Comparison of ENCODE assay signal across 8 mouse cellular contexts in genomic region chr17:8340407-8341359, GRCm38 (mm10). TPM values are rescaled to one million over a fixed set of nuclear protein-coding genes. Genes with fewer than 3 reads are reported as not detected.
DNase-seq lines count a peak whose midpoint lies in the region; ATAC-seq and TF ChIP-seq lines count a peak whose summit lies in the region.

No protein-coding gene starts in this region.

- peaks cover 2% of the 10 kb centered on the region; the same call in 1 of the 2 replicates for H3K4me1 ChIP-seq in heart, adult 2 months (ENCODE audit: control insufficient read depth, insufficient read depth, low read length)
- peaks cover 36% of the 10 kb centered on the region for H3K4me1 ChIP-seq in forebrain, embryonic 15.5 days
- H3K4me1 ChIP-seq in intestine, embryonic 14.5 days (replicated peaks; ENCODE audit: control insufficient read depth, insufficient read depth, low read length): peaks cover 4% of the 10 kb centered on the region; the same call in 1 of the 2 replicates
- peaks cover 15% of the 10 kb centered on the region; the same call in 1 of the 2 replicates for H3K4me1 ChIP-seq in liver, embryonic 12.5 days
- H3K4me1 ChIP-seq in neural tube, embryonic 11.5 days (ENCODE audit: control insufficient read depth, insufficient read depth, low read length): peaks cover 10% of the 10 kb centered on the region

- DNase-seq in heart, adult 2 months: peak; percentile 20 to 39
- DNase-seq in heart, postnatal 25 days (ENCODE audit: low spot score): no peak
- DNase-seq in cerebellum, adult 11 months: peak; percentile 38
- DNase-seq in intestine, embryonic 14.5 days (ENCODE audit: low spot score): peak; percentile 73
- peak; percentile 66 for DNase-seq in neural tube, embryonic 11.5 days (ENCODE audit: low spot score)
- no peak for DNase-seq in natural killer cell, adult 2 months (ENCODE audit: low spot score in 2 of 2)

- no peak for TF ChIP-seq POLR2A in heart, adult 2 months (IDR thresholded peaks at IDR 0.05; ENCODE audit: insufficient read depth, low read depth, low read length)

- no peak for TF ChIP-seq EP300 in heart, adult 2 months (IDR thresholded peaks at IDR 0.05; ENCODE audit: insufficient read depth, low read depth, low read length)

- no peaks in the 10 kb centered on the region for H3K79me2 ChIP-seq in heart, adult 2 months (replicated peaks; ENCODE audit: control insufficient read depth, insufficient read depth, low read length)

- TF ChIP-seq CTCF in heart, adult 2 months (IDR thresholded peaks at IDR 0.05): no peak

- under 1% methylated on average over 85 of the region's 92 CpGs for WGBS in heart, adult 2 months
- under 1% methylated on average over 56 of the region's 92 CpGs for WGBS in forebrain, embryonic 15.5 days
- WGBS in intestine, embryonic 14.5 days: under 1% methylated on average over 46 of the region's 92 CpGs
- WGBS in liver, embryonic 12.5 days (ENCODE audit: insufficient replicate concordance): 2% methylated on average over 91 of the region's 92 CpGs
- WGBS in neural tube, embryonic 11.5 days: 1% methylated on average over 49 of the region's 92 CpGs

- ATAC-seq in forebrain, embryonic 15.5 days (replicated peaks): peak; percentile 82
- ATAC-seq in intestine, embryonic 14.5 days (replicated peaks; ENCODE audit: low FRiP score, low TSS enrichment, low read depth): peak; percentile 79
- 0 out of 2 replicates have a peak, but pooled peaks have one; percentile 15 for ATAC-seq in liver, embryonic 12.5 days
- peak; percentile 74 for ATAC-seq in neural tube, embryonic 11.5 days (ENCODE audit: insufficient read depth, low FRiP score, low TSS enrichment)

- peak overlapping the region; percentile 35 for H3K9ac ChIP-seq in heart, adult 2 months (ENCODE audit: low read depth, low read length)
- H3K9ac ChIP-seq in forebrain, embryonic 15.5 days (replicated peaks): peak overlapping the region; percentile 83
- peak overlapping the region; percentile 43 for H3K9ac ChIP-seq in intestine, embryonic 14.5 days (ENCODE audit: low read length)
- no peak overlapping the region for H3K9ac ChIP-seq in liver, embryonic 12.5 days
- peak overlapping the region; percentile 75 for H3K9ac ChIP-seq in neural tube, embryonic 11.5 days (ENCODE audit: low read length)

- peak overlapping the region; percentile 92 for H3K4me2 ChIP-seq in forebrain, embryonic 15.5 days (replicated peaks)
- peak overlapping the region; percentile 98 for H3K4me2 ChIP-seq in intestine, embryonic 14.5 days (ENCODE audit: low read length)
- peak overlapping the region; percentile 69 for H3K4me2 ChIP-seq in liver, embryonic 12.5 days
- H3K4me2 ChIP-seq in neural tube, embryonic 11.5 days (ENCODE audit: low read depth): peak overlapping the region; percentile 92

- H3K9me3 ChIP-seq in forebrain, embryonic 15.5 days: no peaks in the 10 kb centered on the region
- no peaks in the 10 kb centered on the region for H3K9me3 ChIP-seq in intestine, embryonic 14.5 days (ENCODE audit: control insufficient read depth, low read length)
- H3K9me3 ChIP-seq in liver, embryonic 12.5 days (replicated peaks): no peaks in the 10 kb centered on the region
- no peaks in the 10 kb centered on the region for H3K9me3 ChIP-seq in neural tube, embryonic 11.5 days (ENCODE audit: control insufficient read depth, low read length)

- peak overlapping the region; percentile 47 for H3K4me3 ChIP-seq in heart, adult 2 months
- peak overlapping the region; percentile 58 for H3K4me3 ChIP-seq in forebrain, embryonic 15.5 days
- peak overlapping the region; percentile 51 for H3K4me3 ChIP-seq in intestine, embryonic 14.5 days (ENCODE audit: low read depth, low read length)
- H3K4me3 ChIP-seq in liver, embryonic 12.5 days: peak overlapping the region; percentile 44
- H3K4me3 ChIP-seq in neural tube, embryonic 11.5 days (ENCODE audit: low read depth, low read length): peak overlapping the region; percentile 50

- H3K27ac ChIP-seq in heart, adult 2 months: no peak overlapping the region
- H3K27ac ChIP-seq in forebrain, embryonic 15.5 days (replicated peaks): peak overlapping the region; percentile 88
- no peak overlapping the region for H3K27ac ChIP-seq in intestine, embryonic 14.5 days (ENCODE audit: low read depth)
- H3K27ac ChIP-seq in liver, embryonic 12.5 days: no peak overlapping the region
- H3K27ac ChIP-seq in neural tube, embryonic 11.5 days (ENCODE audit: low read depth, low read length): no peak overlapping the region

- H3K36me3 ChIP-seq in heart, adult 2 months (ENCODE audit: control insufficient read depth, insufficient read depth, low read length): no peaks in the 10 kb centered on the region
- H3K36me3 ChIP-seq in forebrain, embryonic 15.5 days: no peaks in the 10 kb centered on the region
- no peaks in the 10 kb centered on the region for H3K36me3 ChIP-seq in intestine, embryonic 14.5 days (ENCODE audit: control insufficient read depth, insufficient read depth, low read length)
- H3K36me3 ChIP-seq in liver, embryonic 12.5 days: no peaks in the 10 kb centered on the region
- no peaks in the 10 kb centered on the region for H3K36me3 ChIP-seq in neural tube, embryonic 11.5 days (ENCODE audit: control insufficient read depth, insufficient read depth, low read length)

- peaks cover 16% of the 10 kb centered on the region for H3K27me3 ChIP-seq in heart, adult 2 months (ENCODE audit: control insufficient read depth, insufficient read depth, low read length)
- no peaks in the 10 kb centered on the region; the same call in 1 of the 2 replicates for H3K27me3 ChIP-seq in forebrain, embryonic 15.5 days
- H3K27me3 ChIP-seq in intestine, embryonic 14.5 days (replicated peaks; ENCODE audit: control insufficient read depth, insufficient read depth, low read length): peaks cover 47% of the 10 kb centered on the region
- H3K27me3 ChIP-seq in liver, embryonic 12.5 days (replicated peaks): peaks cover 62% of the 10 kb centered on the region
- H3K27me3 ChIP-seq in neural tube, embryonic 11.5 days (ENCODE audit: control insufficient read depth, insufficient read depth, low read length): peaks cover 42% of the 10 kb centered on the region

- intact Hi-C loops in heart, adult 2 months (cut with DNase I): no loop called here
- intact Hi-C loops in heart, postnatal 25 days (cut with DNase I): no loop called here

RNA-seq across cellular contexts. Expression of gene Prr18, which starts 3.4 kb away (rescaled TPM):
- under 1 TPM; 0.07 to 0.13 TPM for total RNA-seq in heart, adult 2 months (2021)
- 0.18 and 0.23 TPM in 2 replicates for polyA plus RNA-seq in heart, adult 2 months (2012; rRNA removed)
- total RNA-seq in heart, postnatal 25 days (2021): under 1 TPM; 0.25 to 0.44 TPM
- 11.5 and 12.8 TPM in 2 replicates for polyA plus RNA-seq in forebrain, embryonic 15.5 days (2015; fragmentation: Nextera tagmentation; extraction: Ambion mirVana)
- 0.32 and 0.65 TPM in 2 replicates for polyA plus RNA-seq in intestine, embryonic 14.5 days (2014; fragmentation: Nextera tagmentation; extraction: Ambion mirVana)
- 0.04 and 0.12 TPM in 2 replicates for polyA plus RNA-seq in liver, embryonic 12.5 days (2016; fragmentation: Nextera tagmentation; extraction: Ambion mirVana)
- polyA plus RNA-seq in neural tube, embryonic 11.5 days (2014; fragmentation: Nextera tagmentation; extraction: Ambion mirVana): 0.89 and 1.4 TPM in 2 replicates

RNA-seq across cellular contexts. Expression of gene T2, which starts 15.1 kb away (rescaled TPM):
- under 1 TPM; 0.36 to 0.47 TPM for total RNA-seq in heart, adult 2 months (2021)
- polyA plus RNA-seq in heart, adult 2 months (2012; rRNA removed): 1.1 and 1.4 TPM in 2 replicates
- total RNA-seq in heart, postnatal 25 days (2021): under 1 TPM; 0.31 to 0.47 TPM
- polyA plus RNA-seq in forebrain, embryonic 15.5 days (2015; fragmentation: Nextera tagmentation; extraction: Ambion mirVana): 0.51 and 0.63 TPM in 2 replicates
- polyA plus RNA-seq in intestine, embryonic 14.5 days (2014; fragmentation: Nextera tagmentation; extraction: Ambion mirVana): 0.35 TPM in 1 of 2 replicates, not detected in the other
- 0.08 and 0.15 TPM in 2 replicates for polyA plus RNA-seq in liver, embryonic 12.5 days (2016; fragmentation: Nextera tagmentation; extraction: Ambion mirVana)
- 0.42 and 0.53 TPM in 2 replicates for polyA plus RNA-seq in neural tube, embryonic 11.5 days (2014; fragmentation: Nextera tagmentation; extraction: Ambion mirVana)

RNA-seq across cellular contexts. Expression of gene Sft2d1, which starts 29.8 kb away (rescaled TPM):
- total RNA-seq in heart, adult 2 months (2021): 10 to 100 TPM; 13.3 to 17.6 TPM
- 32.2 and 34.2 TPM in 2 replicates for polyA plus RNA-seq in heart, adult 2 months (2012; rRNA removed)
- 10 to 100 TPM; 15.9 to 17.6 TPM for total RNA-seq in heart, postnatal 25 days (2021)
- 148 and 157 TPM in 2 replicates for polyA plus RNA-seq in forebrain, embryonic 15.5 days (2015; fragmentation: Nextera tagmentation; extraction: Ambion mirVana)
- polyA plus RNA-seq in intestine, embryonic 14.5 days (2014; fragmentation: Nextera tagmentation; extraction: Ambion mirVana): 63.8 and 82.2 TPM in 2 replicates
- 64.0 and 64.8 TPM in 2 replicates for polyA plus RNA-seq in liver, embryonic 12.5 days (2016; fragmentation: Nextera tagmentation; extraction: Ambion mirVana)
- 67.1 and 67.3 TPM in 2 replicates for polyA plus RNA-seq in neural tube, embryonic 11.5 days (2014; fragmentation: Nextera tagmentation; extraction: Ambion mirVana)

RNA-seq across cellular contexts. Expression of gene Mpc1, which starts 58.0 kb away (rescaled TPM):
- total RNA-seq in heart, adult 2 months (2021): 100 to 1,000 TPM; 699 to 921 TPM
- 643 and 921 TPM in 2 replicates for polyA plus RNA-seq in heart, adult 2 months (2012; rRNA removed)
- total RNA-seq in heart, postnatal 25 days (2021): 100 to 1,000 TPM; 784 to 801 TPM
- polyA plus RNA-seq in forebrain, embryonic 15.5 days (2015; fragmentation: Nextera tagmentation; extraction: Ambion mirVana): 303 and 312 TPM in 2 replicates
- 168 and 170 TPM in 2 replicates for polyA plus RNA-seq in intestine, embryonic 14.5 days (2014; fragmentation: Nextera tagmentation; extraction: Ambion mirVana)
- 102 and 104 TPM in 2 replicates for polyA plus RNA-seq in liver, embryonic 12.5 days (2016; fragmentation: Nextera tagmentation; extraction: Ambion mirVana)
- 114 and 128 TPM in 2 replicates for polyA plus RNA-seq in neural tube, embryonic 11.5 days (2014; fragmentation: Nextera tagmentation; extraction: Ambion mirVana)

Comparison
In these comparisons a context has a peak if more than half of its experiments do, and no peak if none do; other contexts are left out.
1. DNase-seq: peak in heart, adult 2 months (2 of 2), cerebellum, adult 11 months (single experiment), intestine, embryonic 14.5 days (single experiment) and neural tube, embryonic 11.5 days (single experiment); none in heart, postnatal 25 days (single experiment) and natural killer cell, adult 2 months (0 of 2).
2. ATAC-seq: peak in every context shown above with its lines; median percentile 82 in forebrain, embryonic 15.5 days; 79 in intestine, embryonic 14.5 days; 74 in neural tube, embryonic 11.5 days; 15 in liver, embryonic 12.5 days.
3. Peak in every context shown above with its lines, with median percentiles within 50 percentile points of each other: H3K4me3 ChIP-seq and H3K4me2 ChIP-seq.